Mouse (Mus musculus) left cerebral cortex, adult 9 months (tissue): Measurements from ENCODE around the gene Sept9.

Source experiments
- DNase-seq, 2 experiments: peaks; one replicate each; pipeline ENCODE4 v3.0.0; 2022; ENCODE audit warnings: low spot score in 2 of 2

Sept9 gene

GRCm38 (mm10) chr11:117291271-117292059, 92.0 kb downstream of the Sept9 start:
- DNase-seq = peak in 1 of 2 experiments; percentile 40

GRCm38 (mm10) chr11:117292446-117292845, 93.0 kb downstream of the Sept9 start:
- DNase-seq = no peak

GRCm38 (mm10) chr11:117295266-117295665, 95.8 kb downstream of the Sept9 start:
- no peak for DNase-seq

- no peak for DNase-seq
Observed at GRCm38 (mm10) chr11:117296116-117296499, 96.6 kb downstream of the Sept9 start.

GRCm38 (mm10) chr11:117296500-117297189, 97.2 kb downstream of the Sept9 start:
- peak in 1 of 2 experiments; percentile 52 for DNase-seq

GRCm38 (mm10) chr11:117297190-117297829, 97.8 kb downstream of the Sept9 start:
- DNase-seq = no peak

GRCm38 (mm10) chr11:117299741-117300140, 100.3 kb downstream of the Sept9 start:
- no peak for DNase-seq

- DNase-seq = no peak
Observed at GRCm38 (mm10) chr11:117300809-117301208, 101.3 kb downstream of the Sept9 start.

GRCm38 (mm10) chr11:117301716-117302115, 102.3 kb downstream of the Sept9 start:
- no peak for DNase-seq

- DNase-seq = no peak
Observed at GRCm38 (mm10) chr11:117302371-117302770, 102.9 kb downstream of the Sept9 start.

- no peak for DNase-seq
Observed at GRCm38 (mm10) chr11:117305509-117306188, 106.2 kb downstream of the Sept9 start.

- DNase-seq = no peak
Observed at GRCm38 (mm10) chr11:117306311-117307088, 107.0 kb downstream of the Sept9 start.

- DNase-seq = no peak
Observed at GRCm38 (mm10) chr11:117307895-117308786, 108.7 kb downstream of the Sept9 start.

- DNase-seq = no peak
Observed at GRCm38 (mm10) chr11:117309108-117309917, 109.9 kb downstream of the Sept9 start.

GRCm38 (mm10) chr11:117309918-117310287, 110.4 kb downstream of the Sept9 start:
- no peak for DNase-seq

GRCm38 (mm10) chr11:117310341-117311107, 111.1 kb downstream of the Sept9 start:
- no peak for DNase-seq

GRCm38 (mm10) chr11:117311127-117311800, 111.8 kb downstream of the Sept9 start:
- DNase-seq = no peak
